Mouse (Mus musculus): ENCODE measurements around the gene Shc3.

Shc3 gene

GRCm38 (mm10) chr13:51417796-51418195 is 151.4 kb downstream of the Shc3 start:
- DNase-seq (ENCODE audit: low spot score in 2 of 2): no peak

- peak in 1 of 2 experiments; percentile 52 for DNase-seq (ENCODE audit: low spot score in 2 of 2)
These were observed 152.5 kb downstream of the Shc3 start for GRCm38 (mm10) chr13:51416727-51417126.

DNA sequence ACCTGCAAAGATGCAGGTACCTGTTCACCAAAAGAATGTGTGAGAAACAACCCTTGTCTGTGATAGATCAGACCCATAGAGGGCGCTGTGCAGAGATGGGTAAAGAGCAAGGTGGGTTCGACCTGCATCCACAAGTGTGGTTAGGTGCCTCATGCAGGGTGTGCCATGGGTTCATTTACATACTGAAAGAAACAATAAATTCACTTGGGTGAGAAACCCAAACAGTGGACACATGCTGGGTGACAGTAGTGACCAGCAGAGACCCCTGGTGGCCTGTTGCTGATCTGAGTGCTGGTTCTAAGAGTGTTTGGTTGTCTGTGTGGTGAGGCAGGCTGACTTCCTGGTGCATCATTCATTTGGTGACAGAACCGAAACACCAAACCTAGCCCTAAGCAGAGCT is 155.8 kb downstream of the Shc3 start:
- DNase-seq (ENCODE audit: low spot score in 2 of 2): no peak

- no peak for DNase-seq (ENCODE audit: low spot score in 2 of 2)
These were observed 157.4 kb downstream of the Shc3 start for GRCm38 (mm10) chr13:51411696-51412430.

GRCm38 (mm10) chr13:51411243-51411642 is 158.0 kb downstream of the Shc3 start:
- no peak for DNase-seq (ENCODE audit: low spot score in 2 of 2)

GRCm38 (mm10) chr13:51409936-51410481 is 159.2 kb downstream of the Shc3 start:
- DNase-seq (ENCODE audit: low spot score in 2 of 2): no peak

DNA sequence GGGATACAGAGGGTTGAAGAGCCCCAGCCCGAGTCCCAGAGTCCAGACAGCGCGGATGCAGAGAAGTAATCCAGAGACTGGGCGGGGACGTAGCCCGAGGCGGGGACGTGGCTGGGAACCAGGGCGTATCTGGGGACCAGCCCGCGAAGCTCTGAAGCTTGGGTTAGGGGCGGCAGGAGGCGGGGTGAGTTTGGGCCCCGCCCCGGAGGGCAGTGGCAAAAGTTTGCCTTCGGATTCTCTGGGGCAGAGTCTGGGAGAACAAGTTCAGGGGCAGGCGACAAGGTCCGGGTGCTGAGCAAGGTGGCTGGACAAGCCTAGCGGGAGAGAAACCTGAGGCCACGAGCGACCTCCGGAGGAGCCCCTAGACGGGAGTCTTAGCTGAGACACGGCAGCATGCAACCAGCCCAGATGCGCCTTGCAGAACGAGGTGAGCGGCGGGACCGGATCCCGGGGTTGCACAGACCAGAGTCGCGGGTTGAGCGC is 160.7 kb downstream of the Shc3 start, which contains the start of gene S1pr3:
S1pr3 (plus strand) TSS at position 121 of the 483 bp plus-strand sequence.
- DNase-seq (ENCODE audit: low spot score in 2 of 2): no peak

- DNase-seq (ENCODE audit: low spot score in 2 of 2): no peak
These were observed 161.5 kb downstream of the Shc3 start for GRCm38 (mm10) chr13:51407541-51408217.

- DNase-seq (ENCODE audit: low spot score in 2 of 2): no peak
These were observed 163.4 kb downstream of the Shc3 start for GRCm38 (mm10) chr13:51405731-51406320.

DNA sequence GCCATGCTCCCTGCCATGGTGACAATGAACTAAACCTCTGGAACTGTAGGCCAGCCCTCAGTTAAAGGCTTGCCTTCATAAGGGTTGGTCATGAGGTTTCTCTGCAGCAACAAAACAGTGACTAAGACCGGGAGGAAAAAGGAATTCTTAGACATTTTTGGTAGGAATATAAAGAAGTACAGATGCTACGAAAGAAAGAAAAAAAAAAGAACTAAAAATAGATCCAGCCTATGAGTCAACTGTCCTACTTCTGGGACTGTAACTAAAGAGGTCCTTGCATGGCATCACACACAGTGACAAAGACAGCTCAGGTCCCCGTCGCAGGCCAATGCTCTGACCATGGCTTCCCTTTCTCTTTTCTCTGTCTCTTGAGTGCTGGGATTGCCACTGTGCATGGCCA is 164.7 kb downstream of the Shc3 start:
- no peak for DNase-seq (ENCODE audit: low spot score in 2 of 2)

GRCm38 (mm10) chr13:51400736-51401501 is 168.3 kb downstream of the Shc3 start:
- DNase-seq (ENCODE audit: low spot score in 2 of 2): no peak

DNA sequence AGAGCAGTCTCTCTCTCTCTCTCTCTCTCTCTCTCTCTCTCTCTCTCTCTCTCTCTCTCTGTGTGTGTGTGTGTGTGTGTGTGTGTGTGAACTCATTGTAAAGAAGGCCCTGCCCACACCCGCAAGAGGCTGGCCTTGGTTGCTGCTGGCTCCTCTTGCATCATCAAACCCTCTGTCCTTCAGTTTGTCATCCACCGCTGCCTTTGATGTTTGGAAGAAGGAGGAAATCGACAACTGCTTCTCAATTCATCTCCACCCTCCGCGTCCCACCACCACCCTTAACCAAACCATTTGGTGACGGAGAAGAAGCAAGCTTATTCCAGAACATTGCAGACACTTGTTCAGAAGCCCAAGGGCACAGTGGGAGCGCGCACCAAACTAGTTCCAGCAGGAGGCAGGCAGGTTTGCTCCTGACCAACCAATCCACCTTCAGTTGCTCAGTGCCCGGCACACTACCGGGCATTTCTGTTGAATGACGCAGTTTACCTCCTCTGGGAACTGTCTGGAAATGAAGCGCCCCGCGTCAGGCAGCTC is 169.0 kb downstream of the Shc3 start:
- DNase-seq (ENCODE audit: low spot score in 2 of 2): no peak

- no peak for DNase-seq (ENCODE audit: low spot score in 2 of 2)
These were observed 169.7 kb downstream of the Shc3 start for GRCm38 (mm10) chr13:51399562-51399961.

DNA sequence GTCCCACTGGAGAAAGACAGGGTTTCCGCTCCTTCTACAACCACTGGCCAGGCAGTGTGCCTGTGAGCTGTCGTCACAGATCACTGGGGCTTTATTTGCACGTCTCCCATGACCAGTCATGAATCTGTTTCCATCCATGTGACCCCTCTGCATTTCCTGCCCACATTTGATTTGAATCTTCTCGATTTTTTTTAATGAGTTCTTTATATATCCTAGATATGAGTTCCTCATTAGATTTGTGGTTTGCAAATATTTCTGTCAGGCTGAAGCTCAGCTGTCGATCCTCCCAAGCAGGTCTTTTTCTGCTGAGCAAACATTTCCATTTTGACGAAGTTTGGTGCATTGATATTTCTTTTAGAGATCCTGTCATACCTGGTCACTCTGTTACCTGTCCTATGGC is 171.4 kb downstream of the Shc3 start:
- DNase-seq (ENCODE audit: low spot score in 2 of 2): no peak

- DNase-seq (ENCODE audit: low spot score in 2 of 2): no peak
These were observed 177.0 kb downstream of the Shc3 start for GRCm38 (mm10) chr13:51392256-51392655.

GRCm38 (mm10) chr13:51391359-51391916 is 177.8 kb downstream of the Shc3 start:
- no peak for DNase-seq (ENCODE audit: low spot score in 2 of 2)

DNA sequence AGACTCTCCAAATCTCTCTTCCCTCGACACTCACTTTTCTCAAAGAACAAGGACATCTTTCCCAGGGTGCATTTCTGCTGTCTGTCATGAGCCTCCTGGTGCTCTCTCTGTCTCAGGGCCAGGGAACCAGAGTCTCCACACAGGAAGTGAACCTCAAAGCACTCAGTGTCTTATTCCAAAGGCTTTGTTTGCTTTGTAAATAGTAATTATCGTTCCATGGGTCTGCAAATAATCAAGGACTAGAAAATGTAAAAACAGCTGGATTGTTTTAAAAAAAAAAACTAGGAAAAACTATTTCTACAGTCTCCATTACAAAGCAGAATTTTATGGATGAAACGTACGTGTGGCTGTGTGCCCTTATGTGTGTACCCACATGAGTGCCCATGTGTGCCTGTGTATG is 178.8 kb downstream of the Shc3 start:
- no peak for DNase-seq (ENCODE audit: low spot score in 2 of 2)

DNA sequence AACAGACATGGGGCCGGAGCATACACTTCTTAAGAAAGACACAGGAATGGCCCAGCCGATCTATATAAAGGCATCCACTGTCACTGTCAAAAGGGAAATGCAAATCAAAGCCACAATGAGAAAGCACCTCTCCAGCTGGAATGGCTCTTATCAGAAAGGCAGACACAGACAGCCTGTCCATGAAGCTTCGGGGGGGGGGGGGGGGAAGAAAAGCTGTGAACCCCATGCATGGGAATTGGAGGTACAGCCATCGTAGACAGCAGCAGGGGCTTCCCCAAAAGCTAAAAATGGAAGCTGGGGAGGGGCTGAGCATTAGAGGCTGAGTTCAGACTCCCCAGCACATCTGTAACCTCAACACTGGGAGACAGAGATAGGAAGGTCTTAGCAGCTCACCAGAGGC is 181.3 kb downstream of the Shc3 start:
- no peak for DNase-seq (ENCODE audit: low spot score in 2 of 2)

- DNase-seq (ENCODE audit: low spot score in 2 of 2): no peak
These were observed 184.3 kb downstream of the Shc3 start for GRCm38 (mm10) chr13:51384899-51385298.

DNA sequence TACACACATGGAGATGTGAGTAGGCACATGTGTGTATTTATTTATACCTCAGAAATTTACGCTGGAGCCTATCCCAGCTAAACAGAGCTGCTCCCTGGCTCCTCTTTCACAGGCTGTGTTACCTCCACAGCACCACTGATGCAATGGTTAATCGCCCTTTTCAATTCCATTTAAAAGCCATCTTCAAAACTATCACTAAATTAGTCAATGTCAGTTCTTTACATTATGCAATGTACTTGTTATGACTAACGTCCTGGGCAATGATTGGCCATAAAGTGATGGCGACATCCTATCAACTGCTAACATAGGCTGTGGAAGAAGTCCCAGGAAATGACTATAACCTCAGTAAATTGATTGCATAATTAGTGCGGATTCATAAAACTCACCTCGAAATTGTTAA is 187.7 kb downstream of the Shc3 start:
- DNase-seq (ENCODE audit: low spot score in 2 of 2): no peak

Data from right cerebral cortex, postnatal 36 days (tissue).